Mouse (Mus musculus) stomach, adult 2 months (tissue): Measurements from ENCODE around the gene Krt42. TPM values are rescaled to one million over a fixed set of nuclear protein-coding genes. Genes with fewer than 3 reads are reported as not detected.

ENCODE experiments used
- polyA plus RNA-seq: library from polyadenylated mRNA; depleted of rRNA; stranded (reverse); fragments of >200 nt; gene quantifications from 2 replicates; pipeline ENCODE4 v1.2.3, GENCODE M21; 2012; rRNA removed

The Krt42 gene
- 0.11 and 0.31 TPM in 2 replicates for polyA plus RNA-seq

GRCm38 (mm10) chr11:100269821-100270332, at the start of gene Krt42:
TSS of gene Krt42 (minus strand) at chr11:100269871.

GRCm38 (mm10) chr11:100260514-100261234, 9.0 kb downstream of the Krt42 start, which contains the start of gene Krt17:
TSS of gene Krt17 (minus strand) at chr11:100261029.

GRCm38 (mm10) chr11:100248852-100249465, 20.7 kb downstream of the Krt42 start, which contains the start of gene Krt16:
TSS of gene Krt16 (minus strand) at chr11:100248902.

Other genes starting within 250 kb of the Krt42 start
- not detected in 2 replicates for gene Krt33b, start 240.0 kb downstream of the Krt42 start, polyA plus RNA-seq
- gene Krt34, start 228.3 kb downstream of the Krt42 start, polyA plus RNA-seq: not detected in 2 replicates
- 0.09 TPM in 1 of 2 replicates, not detected in the other for gene Krt31, start 219.3 kb downstream of the Krt42 start, polyA plus RNA-seq
- 2.5 TPM in 2 replicates for gene Krt32, start 181.6 kb downstream of the Krt42 start, polyA plus RNA-seq
- gene Krt35, start 173.6 kb downstream of the Krt42 start, polyA plus RNA-seq: 0.08 TPM in 1 of 2 replicates, not detected in the other
- gene Krt36, start 164.2 kb downstream of the Krt42 start, polyA plus RNA-seq: 0.06 and 0.19 TPM in 2 replicates
- gene Krt13, start 148.3 kb downstream of the Krt42 start, polyA plus RNA-seq: 602 and 681 TPM in 2 replicates
- gene Krt15, start 133.9 kb downstream of the Krt42 start, polyA plus RNA-seq: 7.7 and 17.9 TPM in 2 replicates
- 1,679 and 2,029 TPM in 2 replicates for gene Krt19, start 121.2 kb downstream of the Krt42 start, polyA plus RNA-seq
- not detected in 2 replicates for gene Krt9, start 76.6 kb downstream of the Krt42 start, polyA plus RNA-seq
- 147 and 161 TPM in 2 replicates for gene Krt14, start 62.3 kb downstream of the Krt42 start, polyA plus RNA-seq
- 5.1 and 6.5 TPM in 2 replicates for gene Krt16, start 21.0 kb downstream of the Krt42 start, polyA plus RNA-seq
- 20.4 and 26.8 TPM in 2 replicates for gene Krt17, start 8.8 kb downstream of the Krt42 start, polyA plus RNA-seq
- gene Eif1, start 50.0 kb upstream of the Krt42 start, polyA plus RNA-seq: 59.7 and 89.2 TPM in 2 replicates
- gene Gast, start 64.5 kb upstream of the Krt42 start, polyA plus RNA-seq: 1,071 and 1,807 TPM in 2 replicates
- 3.8 and 4.4 TPM in 2 replicates for gene Hap1, start 86.3 kb upstream of the Krt42 start, polyA plus RNA-seq
- gene Jup, start 127.9 kb upstream of the Krt42 start, polyA plus RNA-seq: 512 and 547 TPM in 2 replicates
- 39.0 and 53.0 TPM in 2 replicates for gene P3h4, start 145.0 kb upstream of the Krt42 start, polyA plus RNA-seq
- gene Fkbp10, start 145.8 kb upstream of the Krt42 start, polyA plus RNA-seq: 18.7 and 21.9 TPM in 2 replicates
- gene Nt5c3b, start 171.9 kb upstream of the Krt42 start, polyA plus RNA-seq: 11.5 and 11.8 TPM in 2 replicates
- gene Klhl10, start 172.0 kb upstream of the Krt42 start, polyA plus RNA-seq: 0.03 TPM in 1 of 2 replicates, not detected in the other
- gene Klhl11, start 202.9 kb upstream of the Krt42 start, polyA plus RNA-seq: 0.87 and 1.6 TPM in 2 replicates